Mouse (Mus musculus) gastrocnemius, postnatal 14 days (tissue): ENCODE results near the gene Nemp1. TPM values are rescaled to one million over a fixed set of nuclear protein-coding genes. Genes with fewer than 3 reads are reported as not detected.

Source experiments
- DNase-seq: peaks from one replicate; pipeline ENCODE4 v3.0.0; 2021; ENCODE audit warnings: mixed read lengths
- intact Hi-C: fragments of 180-260 bp; cut with DNase I; formaldehyde crosslinking; loops from one replicate; pipeline ENCODE4 v1.15.1; 2025; ENCODE audit warnings: low total_unique reads
- total RNA-seq, 2 experiments: library from RNA; stranded (reverse); gene quantifications; 2 replicates each; pipeline ENCODE4 v1.2.3; 2021

Nemp1 gene
- total RNA-seq, 2 experiments from 2014 or later = 2.3 to 2.7 TPM

DNA sequence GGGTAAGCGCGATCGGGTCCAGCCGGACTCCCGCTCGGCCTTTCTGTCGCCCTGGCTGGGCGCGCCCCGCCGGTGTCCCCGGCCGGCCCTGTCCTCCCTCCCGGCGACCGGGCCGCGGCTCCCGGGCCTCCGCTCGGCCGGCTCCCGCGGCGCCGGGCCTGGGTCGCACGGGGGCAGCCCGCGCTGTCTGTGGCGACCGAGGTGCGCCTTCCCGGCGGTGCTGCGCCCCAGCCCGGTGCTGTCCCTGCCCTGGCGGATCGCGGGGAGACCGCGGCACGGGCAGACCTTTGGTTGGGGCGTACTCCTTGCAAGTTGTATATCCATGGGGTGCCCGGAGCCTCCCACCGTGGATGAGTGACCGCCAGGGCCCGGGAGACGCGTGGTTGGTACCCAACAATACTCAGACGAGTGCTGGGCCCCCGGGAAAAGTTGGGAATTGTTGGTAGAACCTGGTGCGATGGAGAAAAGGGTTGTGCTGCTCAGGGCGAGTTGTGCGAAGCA is 73.0 kb downstream of the Nemp1 start:
- DNase-seq = no peak
- intact Hi-C loops = loop anchor here (5.0 to 10.0 kb wide), 2 partner anchors 95 to 198 kb away; partner anchors contain the start of gene Stat6

DNA sequence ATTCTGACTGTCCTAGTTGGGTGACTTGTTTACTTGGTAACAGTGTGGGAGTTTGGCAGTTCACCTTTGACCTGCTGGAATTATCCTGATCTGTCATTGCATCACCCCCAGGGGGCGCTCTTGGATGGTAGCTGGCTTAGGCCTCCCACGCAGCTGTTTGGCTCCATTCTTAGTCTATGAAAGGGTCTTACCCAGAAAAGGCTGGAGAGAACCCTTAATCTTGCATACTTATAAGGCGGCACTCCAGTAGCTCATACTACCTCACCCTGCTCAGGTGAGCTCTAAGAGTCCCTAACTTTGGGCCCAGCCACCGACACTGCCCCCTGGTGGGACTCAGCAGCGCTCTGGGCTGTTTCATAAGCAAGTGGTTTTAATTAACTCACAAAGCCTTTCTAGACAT is 78.0 kb downstream of the Nemp1 start:
- intact Hi-C loops = loop anchor here (5.0 kb wide), 1 partner anchor 188 kb away; no protein-coding TSS in a partner anchor
- peak; percentile 42 for DNase-seq

DNA sequence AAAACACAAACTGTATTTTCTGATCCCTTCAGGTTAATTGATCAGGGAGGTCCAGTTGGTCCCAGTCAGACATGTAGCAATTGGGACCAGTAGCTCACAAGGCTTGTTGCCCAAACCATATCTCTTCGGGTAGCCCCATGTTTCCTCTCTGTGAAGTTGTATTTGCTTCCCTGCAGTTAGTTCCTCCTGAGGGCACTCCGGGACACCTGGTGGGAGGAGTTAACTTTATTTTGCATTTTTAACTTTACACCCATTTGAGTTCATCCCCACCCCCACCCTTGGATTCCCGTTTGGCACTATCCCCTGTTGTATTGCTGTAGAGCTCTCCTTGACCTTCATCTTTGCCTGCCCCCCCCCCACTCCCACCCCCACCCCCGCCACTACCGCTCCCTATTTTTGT is 79.2 kb downstream of the Nemp1 start:
- no peak for DNase-seq
- intact Hi-C loops = loop anchor here (5.0 kb wide), 1 partner anchor 186 kb away; no protein-coding TSS in a partner anchor

DNA sequence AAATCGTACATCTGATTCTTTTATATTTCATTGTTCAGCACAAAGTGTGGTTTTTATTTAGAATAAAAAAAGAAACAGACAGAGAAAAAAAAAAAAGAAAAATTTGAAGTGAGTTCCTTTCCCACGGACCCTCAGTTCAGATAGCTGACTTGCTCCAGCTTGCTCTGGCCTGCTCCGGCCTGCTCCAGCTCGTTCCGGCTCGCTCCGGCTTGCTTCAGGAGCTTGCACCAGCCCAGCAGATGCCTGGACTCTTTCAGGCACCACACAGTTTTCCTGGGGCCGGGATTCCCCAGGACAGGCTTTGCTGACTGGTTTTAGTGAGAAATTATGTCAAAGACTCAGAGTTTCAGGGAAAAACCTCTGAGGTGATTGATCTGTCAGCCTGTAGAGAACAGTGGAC is 80.6 kb downstream of the Nemp1 start:
- intact Hi-C loops = loop anchor here (5.0 kb wide), 1 partner anchor 185 kb away; no protein-coding TSS in a partner anchor
- no peak for DNase-seq

DNA sequence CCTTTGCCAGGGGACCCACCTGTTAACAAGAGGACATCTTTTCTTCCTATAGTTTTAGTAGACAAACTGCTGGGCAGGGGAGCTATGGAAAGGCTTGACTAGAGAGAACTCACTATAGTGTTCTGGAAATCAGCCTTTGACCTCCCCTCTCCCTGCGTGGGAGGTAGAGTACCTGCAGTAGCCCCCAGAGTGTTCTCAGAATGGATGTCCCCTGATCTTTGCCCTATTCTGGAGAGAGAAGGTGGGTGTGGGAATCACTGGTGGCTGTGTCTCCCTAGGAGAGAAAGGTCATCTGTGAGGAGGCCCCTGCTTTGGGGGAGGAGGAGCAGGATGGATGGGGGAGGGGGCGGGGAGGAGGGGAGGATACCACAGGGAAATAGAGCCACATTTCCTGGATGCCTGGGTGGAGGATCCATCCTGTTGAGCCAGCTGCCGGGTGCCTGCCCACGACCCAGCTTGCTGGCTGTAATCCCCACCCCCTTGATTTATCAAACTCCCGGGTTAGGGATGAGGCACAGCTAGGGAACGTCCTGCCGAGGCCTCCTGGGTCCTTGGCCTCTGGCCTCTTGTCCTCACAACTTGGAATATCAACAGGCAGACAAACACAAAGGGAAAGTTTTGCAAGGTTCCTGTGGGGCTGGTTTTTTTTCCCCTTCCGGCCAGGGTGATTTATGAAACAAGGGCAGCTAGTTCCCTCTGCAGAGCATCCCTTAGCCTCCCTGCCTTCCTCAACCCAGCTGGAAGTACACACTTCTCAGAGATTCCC is 82.3 kb downstream of the Nemp1 start:
- intact Hi-C loops = loop anchor here (5.0 kb wide), 1 partner anchor 183 kb away; no protein-coding TSS in a partner anchor
- no peak for DNase-seq

DNA sequence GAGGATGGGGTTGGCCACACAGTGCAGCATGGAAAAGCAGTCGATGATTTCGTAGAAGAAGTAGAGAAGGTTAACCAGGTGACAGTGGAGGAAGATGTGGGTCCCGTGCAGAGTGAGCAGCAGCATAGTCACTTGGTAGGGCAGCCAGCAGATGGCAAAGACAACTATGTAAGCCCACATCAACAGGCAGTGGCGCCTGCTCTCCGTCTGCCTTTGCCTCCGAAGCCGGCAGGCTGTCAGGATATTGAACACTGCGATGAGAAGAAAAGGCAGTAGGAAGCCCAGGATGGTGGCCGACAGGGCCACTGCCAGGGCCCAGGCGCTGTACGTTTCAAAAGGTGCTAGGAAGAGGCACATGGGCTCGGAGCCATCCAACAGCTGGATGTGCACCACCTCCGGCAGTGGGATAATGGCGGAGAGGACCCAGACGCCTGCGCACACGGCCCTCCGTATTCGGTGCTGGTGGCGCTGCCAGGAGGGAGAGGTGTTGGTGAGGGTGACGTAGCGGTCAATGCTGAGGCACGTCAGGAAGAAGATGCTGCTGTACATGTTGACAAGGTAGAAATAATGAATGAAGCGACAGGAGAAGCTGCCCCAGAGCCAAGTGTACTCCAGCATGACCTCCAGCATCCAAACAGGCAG is 83.6 kb downstream of the Nemp1 start:
- DNase-seq = no peak
- intact Hi-C loops = no loop called here

Other genes with a start within 250 kb of the Nemp1 start
- 100 to 1,000 TPM; 315 to 336 TPM for gene Stac3, start 165.2 kb upstream of the Nemp1 start, total RNA-seq
- gene Ndufa4l2, start 151.9 kb upstream of the Nemp1 start, total RNA-seq = 10 to 100 TPM; 23.3 to 25.3 TPM
- 10 to 100 TPM; 29.4 to 33.1 TPM for gene Shmt2, start 144.5 kb upstream of the Nemp1 start, total RNA-seq
- 1 to 10 TPM; 1.3 to 1.5 TPM for gene Nxph4, start 132.3 kb upstream of the Nemp1 start, total RNA-seq
- 100 to 1,000 TPM in 1 of 2 experiments, 10 to 100 TPM in 1; 73.8 to 101 TPM for gene Lrp1, start 45.8 kb upstream of the Nemp1 start, total RNA-seq
- 10 to 100 TPM; 16.1 to 16.6 TPM for gene Stat6, start 23.9 kb upstream of the Nemp1 start, total RNA-seq
- gene Nab2, start 1.7 kb downstream of the Nemp1 start, total RNA-seq = 1 to 10 TPM; 4.9 to 5.5 TPM
- gene Myo1a, start 38.3 kb downstream of the Nemp1 start, total RNA-seq = under 1 TPM; 0.18 to 0.53 TPM
- not detected for gene Tac2, start 57.6 kb downstream of the Nemp1 start, total RNA-seq
- gene Zbtb39, start 72.6 kb downstream of the Nemp1 start, total RNA-seq = 1 to 10 TPM; 4.7 to 4.9 TPM
- gene Gpr182, start 84.8 kb downstream of the Nemp1 start, total RNA-seq = under 1 TPM; 0.47 to 0.80 TPM
- under 1 TPM in 1 of 2 experiments, not detected in 1; 0.16 TPM for gene Rdh1, start 92.8 kb downstream of the Nemp1 start, total RNA-seq
- under 1 TPM; 0.24 to 0.51 TPM for gene Rdh16f1, start 92.9 kb downstream of the Nemp1 start, total RNA-seq
- gene Rdh9, start 109.5 kb downstream of the Nemp1 start, total RNA-seq = under 1 TPM in 1 of 2 experiments, not detected in 1; 0.24 TPM
- gene Rdh16, start 134.3 kb downstream of the Nemp1 start, total RNA-seq = not detected
- gene Rdh19, start 183.0 kb downstream of the Nemp1 start, total RNA-seq = not detected
- not detected for gene Rdh16f2, start 199.6 kb downstream of the Nemp1 start, total RNA-seq
- not detected for gene Rdh7, start 221.9 kb downstream of the Nemp1 start, total RNA-seq
- not detected for gene Sdr9c7, start 231.6 kb downstream of the Nemp1 start, total RNA-seq